Mouse (Mus musculus): Measurements from ENCODE around the gene Golga4. TPM values are rescaled to one million over a fixed set of nuclear protein-coding genes. Genes with fewer than 3 reads are reported as not detected.

The Golga4 gene
- polyA plus RNA-seq, 1 experiment, result 11.7 TPM

- no peaks in the 10 kb centered on the region for H3K9me3 ChIP-seq
- peaks cover 99% of the 10 kb centered on the region for H3K36me3 ChIP-seq (replicated peaks; ENCODE audit: low read length)
- TF ChIP-seq GATA1 (IDR thresholded peaks at IDR 0.05; ENCODE audit: borderline replicate concordance, low read length), result no peak
- TF ChIP-seq FLI1 (IDR thresholded peaks at IDR 0.05; ENCODE audit: low read length), result no peak
- no peaks in the 10 kb centered on the region for H3K27me3 ChIP-seq (replicated peaks)
- H3K4me3 ChIP-seq (replicated peaks), result no peak overlapping the region
- peaks cover 17% of the 10 kb centered on the region for H3K4me1 ChIP-seq
These were observed 30.9 kb downstream of the Golga4 start for GRCm38 (mm10) chr9:118536946-118537345.

GRCm38 (mm10) chr9:118537463-118538339 lies 31.6 kb downstream of the Golga4 start:
- Histone ChIP-seq H3K9me3 (no peaks in the 10 kb centered on the region), H3K27me3 (replicated peaks) (no peaks in the 10 kb centered on the region), H3K4me3 (replicated peaks) (no peak overlapping the region), H3K4me1 (peaks cover 13% of the 10 kb centered on the region), H3K36me3 (replicated peaks; ENCODE audit: low read length) (peaks cover 99% of the 10 kb centered on the region)
- TF ChIP-seq FLI1 (IDR thresholded peaks at IDR 0.05; ENCODE audit: low read length) (no peak), GATA1 (IDR thresholded peaks at IDR 0.05; ENCODE audit: borderline replicate concordance, low read length) (no peak)

GRCm38 (mm10) chr9:118541851-118542250 lies 35.8 kb downstream of the Golga4 start:
- TF ChIP-seq FLI1 (IDR thresholded peaks at IDR 0.05; ENCODE audit: low read length), result no peak
- TF ChIP-seq GATA1 (IDR thresholded peaks at IDR 0.05; ENCODE audit: borderline replicate concordance, low read length), result no peak
- no peaks in the 10 kb centered on the region for H3K27me3 ChIP-seq (replicated peaks)
- H3K4me1 ChIP-seq, result peaks cover 11% of the 10 kb centered on the region
- H3K9me3 ChIP-seq, result no peaks in the 10 kb centered on the region
- H3K36me3 ChIP-seq (replicated peaks; ENCODE audit: low read length), result peaks cover 98% of the 10 kb centered on the region
- no peak overlapping the region for H3K4me3 ChIP-seq (replicated peaks)

GRCm38 (mm10) chr9:118545146-118545545 lies 39.1 kb downstream of the Golga4 start:
- Histone ChIP-seq H3K27me3 (replicated peaks) (no peaks in the 10 kb centered on the region), H3K4me3 (replicated peaks) (no peak overlapping the region), H3K9me3 (no peaks in the 10 kb centered on the region), H3K36me3 (replicated peaks; ENCODE audit: low read length) (peaks cover 95% of the 10 kb centered on the region), H3K4me1 (peaks cover 10% of the 10 kb centered on the region)
- no peak for TF ChIP-seq FLI1 (IDR thresholded peaks at IDR 0.05; ENCODE audit: low read length)
- TF ChIP-seq GATA1 (IDR thresholded peaks at IDR 0.05; ENCODE audit: borderline replicate concordance, low read length), result no peak

- Histone ChIP-seq H3K4me1 (peaks cover 10% of the 10 kb centered on the region), H3K27me3 (replicated peaks) (no peaks in the 10 kb centered on the region), H3K4me3 (replicated peaks) (no peak overlapping the region), H3K9me3 (no peaks in the 10 kb centered on the region), H3K36me3 (replicated peaks; ENCODE audit: low read length) (peaks cover 94% of the 10 kb centered on the region)
- TF ChIP-seq FLI1 (IDR thresholded peaks at IDR 0.05; ENCODE audit: low read length) (no peak), GATA1 (IDR thresholded peaks at IDR 0.05; ENCODE audit: borderline replicate concordance, low read length) (no peak)
These were observed 42.6 kb downstream of the Golga4 start for GRCm38 (mm10) chr9:118548651-118549050.

GRCm38 (mm10) chr9:118556951-118557780 lies 51.1 kb downstream of the Golga4 start:
- no peak overlapping the region for H3K4me3 ChIP-seq (replicated peaks)
- H3K36me3 ChIP-seq (replicated peaks; ENCODE audit: low read length), result peaks cover 93% of the 10 kb centered on the region
- no peaks in the 10 kb centered on the region for H3K9me3 ChIP-seq
- peaks cover 4% of the 10 kb centered on the region for H3K4me1 ChIP-seq
- no peaks in the 10 kb centered on the region for H3K27me3 ChIP-seq (replicated peaks)
- no peak for TF ChIP-seq FLI1 (IDR thresholded peaks at IDR 0.05; ENCODE audit: low read length)
- no peak for TF ChIP-seq GATA1 (IDR thresholded peaks at IDR 0.05; ENCODE audit: borderline replicate concordance, low read length)

GRCm38 (mm10) chr9:118563356-118563755 lies 57.3 kb downstream of the Golga4 start:
- no peak overlapping the region for H3K4me3 ChIP-seq (replicated peaks)
- H3K9me3 ChIP-seq, result no peaks in the 10 kb centered on the region
- no peak for TF ChIP-seq GATA1 (IDR thresholded peaks at IDR 0.05; ENCODE audit: borderline replicate concordance, low read length)
- no peak for TF ChIP-seq FLI1 (IDR thresholded peaks at IDR 0.05; ENCODE audit: low read length)
- peaks cover 98% of the 10 kb centered on the region for H3K36me3 ChIP-seq (replicated peaks; ENCODE audit: low read length)
- H3K27me3 ChIP-seq (replicated peaks), result no peaks in the 10 kb centered on the region
- peaks cover 6% of the 10 kb centered on the region; the same call in 1 of the 2 replicates for H3K4me1 ChIP-seq

- Histone ChIP-seq H3K27me3 (replicated peaks) (no peaks in the 10 kb centered on the region), H3K4me1 (peaks cover 6% of the 10 kb centered on the region; the same call in 1 of the 2 replicates), H3K36me3 (replicated peaks; ENCODE audit: low read length) (peaks cover 97% of the 10 kb centered on the region), H3K4me3 (replicated peaks) (no peak overlapping the region), H3K9me3 (no peaks in the 10 kb centered on the region)
- TF ChIP-seq GATA1 (IDR thresholded peaks at IDR 0.05; ENCODE audit: borderline replicate concordance, low read length) (no peak), FLI1 (IDR thresholded peaks at IDR 0.05; ENCODE audit: low read length) (no peak)
These were observed 57.8 kb downstream of the Golga4 start for GRCm38 (mm10) chr9:118563866-118564265.

- Histone ChIP-seq H3K4me3 (replicated peaks) (no peak overlapping the region), H3K36me3 (replicated peaks; ENCODE audit: low read length) (peaks cover 97% of the 10 kb centered on the region), H3K9me3 (no peaks in the 10 kb centered on the region), H3K27me3 (replicated peaks) (no peaks in the 10 kb centered on the region), H3K4me1 (peaks cover 10% of the 10 kb centered on the region)
- TF ChIP-seq GATA1 (IDR thresholded peaks at IDR 0.05; ENCODE audit: borderline replicate concordance, low read length) (no peak), FLI1 (IDR thresholded peaks at IDR 0.05; ENCODE audit: low read length) (no peak)
These were observed 58.6 kb downstream of the Golga4 start for GRCm38 (mm10) chr9:118564696-118565095.
